Mouse (Mus musculus): ENCODE measurements at regions not wholly inside any gene's neighbourhood (a gene's known extent, or its start where the extent isn't known, plus 50 kb on each side); places are given as distances from the start of the nearest gene placed in this dataset.
A peak's percentile ranks its signal among the peaks of the same experiment; 100 is the strongest.

GRCm38 (mm10) chr13:99780751-99781460, 120.0 kb downstream of the Cartpt start:
- Histone ChIP-seq H3K27ac (no peak overlapping the region), H3K4me2 (no peak overlapping the region), H3K4me3 (no peak overlapping the region), H3K9me3 (replicated peaks) (no peaks in the 10 kb centered on the region), H3K27me3 (no peaks in the 10 kb centered on the region), H3K9ac (no peak overlapping the region), H3K36me3 (no peaks in the 10 kb centered on the region), H3K4me1 (replicated peaks) (peaks cover 14% of the 10 kb centered on the region; the same call in 1 of the 2 replicates)
- WGBS = 33% methylated on average over 16 of the region's 16 CpGs
- no peak for ATAC-seq (replicated peaks; ENCODE audit: insufficient number of reproducible peaks, insufficient read depth, low FRiP score, low read depth)

- H3K4me2 ChIP-seq = no peak overlapping the region
- no peak for ATAC-seq (replicated peaks; ENCODE audit: insufficient number of reproducible peaks, insufficient read depth, low FRiP score, low read depth)
- 59% methylated on average over 2 of the region's 2 CpGs for WGBS
- H3K9ac ChIP-seq = no peak overlapping the region
- no peak overlapping the region for H3K4me3 ChIP-seq
- no peaks in the 10 kb centered on the region for H3K9me3 ChIP-seq (replicated peaks)
- H3K36me3 ChIP-seq = no peaks in the 10 kb centered on the region
- peaks cover 14% of the 10 kb centered on the region; the same call in 1 of the 2 replicates for H3K4me1 ChIP-seq (replicated peaks)
- H3K27me3 ChIP-seq = no peaks in the 10 kb centered on the region
- H3K27ac ChIP-seq = no peak overlapping the region
Observed at GRCm38 (mm10) chr13:99778747-99779146, 122.1 kb downstream of the Cartpt start.

GRCm38 (mm10) chr13:99777736-99778135, 123.2 kb downstream of the Cartpt start:
- H3K27ac ChIP-seq = no peak overlapping the region
- H3K4me2 ChIP-seq = peak overlapping the region; percentile 2
- H3K36me3 ChIP-seq = no peaks in the 10 kb centered on the region
- ATAC-seq (replicated peaks; ENCODE audit: insufficient number of reproducible peaks, insufficient read depth, low FRiP score, low read depth) = no peak
- no peak overlapping the region for H3K9ac ChIP-seq
- 23% methylated on average over 9 of the region's 9 CpGs for WGBS
- no peaks in the 10 kb centered on the region for H3K27me3 ChIP-seq
- no peaks in the 10 kb centered on the region for H3K9me3 ChIP-seq (replicated peaks)
- no peak overlapping the region for H3K4me3 ChIP-seq
- H3K4me1 ChIP-seq (replicated peaks) = peaks cover 14% of the 10 kb centered on the region; the same call in 1 of the 2 replicates

GRCm38 (mm10) chr13:99765965-99766364, 134.9 kb downstream of the Cartpt start:
- Histone ChIP-seq H3K9me3 (replicated peaks) (no peaks in the 10 kb centered on the region), H3K27ac (no peak overlapping the region), H3K4me1 (replicated peaks) (peaks cover 17% of the 10 kb centered on the region), H3K4me2 (no peak overlapping the region), H3K36me3 (no peaks in the 10 kb centered on the region), H3K9ac (no peak overlapping the region), H3K27me3 (no peaks in the 10 kb centered on the region), H3K4me3 (no peak overlapping the region)
- 23% methylated on average over 5 of the region's 5 CpGs for whole genome bisulfite sequencing
- peak; percentile 58; the same call in 1 of the 2 replicates for ATAC-seq (replicated peaks; ENCODE audit: insufficient number of reproducible peaks, insufficient read depth, low FRiP score, low read depth)

- peaks cover 18% of the 10 kb centered on the region for H3K4me1 ChIP-seq (replicated peaks)
- no peak for ATAC-seq (replicated peaks; ENCODE audit: insufficient number of reproducible peaks, insufficient read depth, low FRiP score, low read depth)
- no peaks in the 10 kb centered on the region for H3K27me3 ChIP-seq
- H3K4me3 ChIP-seq = no peak overlapping the region
- WGBS = 88% methylated on average over 3 of the region's 3 CpGs
- no peak overlapping the region for H3K4me2 ChIP-seq
- H3K9me3 ChIP-seq (replicated peaks) = no peaks in the 10 kb centered on the region
- no peak overlapping the region for H3K27ac ChIP-seq
- H3K36me3 ChIP-seq = no peaks in the 10 kb centered on the region
- no peak overlapping the region for H3K9ac ChIP-seq
Observed at GRCm38 (mm10) chr13:99764764-99765163, 136.1 kb downstream of the Cartpt start.

DNA sequence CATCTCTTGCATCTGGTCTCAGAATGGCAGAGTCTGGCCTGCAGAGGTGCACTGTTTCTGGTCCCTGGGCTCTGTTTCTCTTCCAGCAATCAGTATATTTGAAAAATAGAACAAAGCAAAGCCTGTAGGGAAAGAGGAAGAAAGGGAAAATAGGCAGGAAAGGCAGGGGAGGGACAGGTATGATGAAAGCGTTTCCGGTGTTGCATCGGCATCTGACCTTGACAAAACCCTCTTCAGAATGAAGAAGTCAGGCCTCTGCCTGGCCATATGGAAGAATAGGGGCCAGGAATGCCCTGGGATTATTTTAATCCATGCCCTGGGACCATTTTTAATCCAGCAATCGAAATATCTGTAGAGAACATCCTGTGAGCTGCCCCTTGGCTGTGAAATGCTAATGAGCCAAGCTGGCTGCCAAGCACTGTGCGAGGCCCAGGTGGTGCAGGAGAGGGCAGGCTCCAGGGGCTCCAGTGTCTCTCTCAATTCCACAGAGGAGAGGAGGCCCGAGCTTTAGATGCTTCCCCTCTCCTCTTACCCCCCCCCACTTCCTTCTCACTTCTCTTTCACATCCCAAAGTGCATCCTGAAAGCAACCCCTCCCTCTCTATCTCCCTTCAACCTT, 136.7 kb downstream of the Cartpt start:
- Histone ChIP-seq H3K27me3 (no peaks in the 10 kb centered on the region), H3K9me3 (replicated peaks) (no peaks in the 10 kb centered on the region), H3K4me3 (no peak overlapping the region), H3K4me2 (no peak overlapping the region), H3K4me1 (replicated peaks) (peaks cover 18% of the 10 kb centered on the region), H3K36me3 (no peaks in the 10 kb centered on the region), H3K27ac (no peak overlapping the region), H3K9ac (no peak overlapping the region)
- no peak for ATAC-seq (replicated peaks; ENCODE audit: insufficient number of reproducible peaks, insufficient read depth, low FRiP score, low read depth)
- 69% methylated on average over 6 of the region's 6 CpGs for WGBS

DNA sequence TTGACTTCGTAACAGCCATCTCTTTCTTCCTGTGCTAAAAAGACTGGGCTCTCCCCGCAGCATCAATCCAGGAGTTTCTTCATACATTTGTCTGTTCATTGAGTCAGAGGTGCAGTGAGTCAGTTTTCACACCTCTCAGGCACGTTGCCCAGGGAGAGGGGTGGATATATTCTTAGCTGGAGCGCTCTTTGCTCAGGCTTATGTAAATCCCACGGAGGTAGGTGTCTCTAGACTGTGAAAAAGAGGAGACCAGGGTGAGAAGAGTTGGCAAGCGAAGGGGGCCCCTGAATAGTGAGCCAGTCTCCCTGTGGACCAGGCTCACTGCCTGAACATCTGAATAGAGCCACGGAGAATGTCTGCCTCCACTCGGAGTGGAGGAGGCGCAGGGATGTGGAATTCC, 139.0 kb downstream of the Cartpt start:
- Histone ChIP-seq H3K36me3 (no peaks in the 10 kb centered on the region), H3K9me3 (replicated peaks) (no peaks in the 10 kb centered on the region), H3K27me3 (no peaks in the 10 kb centered on the region), H3K4me3 (no peak overlapping the region), H3K27ac (0 out of 2 replicates have a peak overlapping the region, but pooled peaks have one; percentile 22), H3K4me1 (replicated peaks) (peaks cover 18% of the 10 kb centered on the region), H3K9ac (no peak overlapping the region), H3K4me2 (no peak overlapping the region)
- 37% methylated on average over 9 of the region's 9 CpGs for WGBS
- ATAC-seq (replicated peaks; ENCODE audit: insufficient number of reproducible peaks, insufficient read depth, low FRiP score, low read depth) = peak; percentile 26

DNA sequence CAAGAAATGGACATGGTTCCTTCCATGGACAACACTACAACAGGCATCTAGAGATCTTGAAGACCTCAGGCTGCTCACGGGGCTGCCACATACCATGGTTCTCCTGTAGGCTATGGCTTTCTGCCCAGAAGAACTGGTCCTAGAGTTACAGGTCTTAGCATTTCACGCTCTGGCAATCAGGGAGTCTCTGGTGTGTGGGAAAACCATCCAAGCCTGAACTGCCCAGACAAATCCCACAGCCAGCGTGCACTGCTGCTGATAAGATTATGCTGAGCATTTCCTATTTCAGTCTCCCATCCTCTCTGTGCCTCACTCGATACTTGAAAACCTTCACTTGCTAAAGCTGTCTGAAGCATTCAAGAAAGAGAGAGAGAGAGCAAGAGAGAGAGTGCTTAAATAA, 139.5 kb downstream of the Cartpt start:
- Histone ChIP-seq H3K4me1 (replicated peaks) (peaks cover 18% of the 10 kb centered on the region), H3K9me3 (replicated peaks) (no peaks in the 10 kb centered on the region), H3K4me3 (no peak overlapping the region), H3K9ac (no peak overlapping the region), H3K27ac (peak overlapping the region; percentile 22; the same call in 1 of the 2 replicates), H3K36me3 (no peaks in the 10 kb centered on the region), H3K27me3 (no peaks in the 10 kb centered on the region), H3K4me2 (no peak overlapping the region)
- 12% methylated on average over 4 of the region's 4 CpGs for WGBS
- peak; percentile 64 for ATAC-seq (replicated peaks; ENCODE audit: insufficient number of reproducible peaks, insufficient read depth, low FRiP score, low read depth)

- ATAC-seq (replicated peaks; ENCODE audit: insufficient number of reproducible peaks, insufficient read depth, low FRiP score, low read depth) = no peak
- Histone ChIP-seq H3K27me3 (no peaks in the 10 kb centered on the region), H3K36me3 (no peaks in the 10 kb centered on the region), H3K27ac (no peak overlapping the region), H3K9me3 (replicated peaks) (no peaks in the 10 kb centered on the region), H3K4me1 (replicated peaks) (peaks cover 18% of the 10 kb centered on the region), H3K4me3 (no peak overlapping the region), H3K4me2 (no peak overlapping the region), H3K9ac (no peak overlapping the region)
- 86% methylated on average over 4 of the region's 4 CpGs for WGBS
Observed at GRCm38 (mm10) chr13:99760646-99761045, 140.2 kb downstream of the Cartpt start.

DNA sequence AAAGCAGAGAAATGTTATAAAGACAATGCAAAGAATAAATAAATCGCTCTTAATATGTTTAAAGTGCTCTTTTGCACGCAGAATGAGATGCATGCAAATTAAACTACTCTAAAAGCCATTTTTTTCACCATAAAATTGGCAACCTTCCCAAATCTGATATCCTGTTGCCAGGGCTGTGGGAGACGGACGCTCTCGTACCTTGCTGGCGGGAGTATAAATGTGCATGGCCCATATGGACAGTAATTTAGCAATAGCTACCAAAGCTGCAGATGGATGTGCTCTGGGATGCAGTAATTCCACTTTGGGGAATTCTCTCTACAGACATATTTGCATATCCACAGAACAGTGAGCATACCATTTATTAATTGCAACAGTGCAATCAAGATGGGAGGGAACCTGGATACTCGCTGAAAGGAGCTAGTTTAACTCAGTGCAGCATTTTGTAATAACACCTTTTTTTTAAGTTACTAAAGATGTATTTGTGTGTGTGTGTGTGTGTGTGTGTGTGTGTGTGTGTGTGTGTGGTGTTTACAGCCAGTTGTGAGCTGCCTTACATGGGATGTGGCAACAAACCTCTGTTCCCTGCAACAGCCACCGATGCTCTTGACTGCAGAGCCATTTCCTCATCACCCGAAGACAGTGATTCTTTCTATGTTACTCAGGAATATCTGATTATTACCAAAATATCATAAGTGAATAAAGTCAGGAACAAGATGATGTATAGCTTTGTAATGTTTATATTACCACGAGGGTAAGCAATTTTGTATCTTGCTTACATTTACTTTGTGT, 141.4 kb downstream of the Cartpt start:
- H3K9ac ChIP-seq = no peak overlapping the region
- WGBS = 70% methylated on average over 10 of the region's 10 CpGs
- ATAC-seq (replicated peaks; ENCODE audit: insufficient number of reproducible peaks, insufficient read depth, low FRiP score, low read depth) = no peak

DNA sequence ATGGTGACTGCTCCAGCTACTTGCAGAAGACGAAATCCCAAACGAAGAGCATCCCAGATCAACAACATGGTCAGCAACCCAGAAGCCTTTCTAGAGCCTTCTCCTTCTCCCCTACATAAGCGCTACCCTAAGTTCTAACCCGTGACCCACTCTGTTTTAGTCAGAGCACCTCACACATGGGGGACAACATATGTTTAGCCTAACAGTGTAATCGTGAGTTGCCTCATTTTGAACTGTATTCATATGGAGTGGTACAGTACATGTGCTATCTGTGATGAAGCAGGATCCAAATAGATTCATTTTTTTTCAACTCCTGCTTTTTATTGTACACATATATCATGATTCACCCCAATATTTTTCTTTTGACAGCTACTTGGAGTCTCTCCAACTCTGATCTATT, 146.2 kb downstream of the Cartpt start:
- H3K9me3 ChIP-seq (replicated peaks) = no peaks in the 10 kb centered on the region
- no peak for ATAC-seq (replicated peaks; ENCODE audit: insufficient number of reproducible peaks, insufficient read depth, low FRiP score, low read depth)
- H3K27me3 ChIP-seq = no peaks in the 10 kb centered on the region
- H3K4me3 ChIP-seq = no peak overlapping the region
- H3K4me2 ChIP-seq = no peak overlapping the region
- WGBS = 81% methylated on average over 5 of the region's 5 CpGs
- H3K4me1 ChIP-seq (replicated peaks) = no peaks in the 10 kb centered on the region
- H3K9ac ChIP-seq = no peak overlapping the region
- H3K27ac ChIP-seq = no peak overlapping the region
- H3K36me3 ChIP-seq = no peaks in the 10 kb centered on the region

More for the DNA sequence above, 141.4 kb downstream of the Cartpt start:
- H3K27me3 ChIP-seq = no peaks in the 10 kb centered on the region
- no peak overlapping the region for H3K4me3 ChIP-seq
- H3K27ac ChIP-seq = no peak overlapping the region
- H3K4me1 ChIP-seq (replicated peaks) = peaks cover 17% of the 10 kb centered on the region
- no peaks in the 10 kb centered on the region for H3K36me3 ChIP-seq
- H3K4me2 ChIP-seq = no peak overlapping the region
- no peaks in the 10 kb centered on the region for H3K9me3 ChIP-seq (replicated peaks)

Data from heart, embryonic 15.5 days (tissue).